In genomic region chr6:87399137-87399536, GRCm38 (mm10) we compare ENCODE assay signal across 8 mouse cellular contexts. TPM values are rescaled to one million over a fixed set of nuclear protein-coding genes. Genes with fewer than 3 reads are reported as not detected.
DNase-seq lines count a peak whose midpoint lies in the region; ATAC-seq lines count a peak whose summit lies in the region.
"Had no signal": no experiment of that assay in that cellular context is flagged by ENCODE, and none has a peak within 500 bp of the region (broad histone marks: within the 10 kb centered on the region; RNA-seq: fewer than 3 reads in every experiment).

No protein-coding gene starts in this region.

- peak; percentile 79 for DNase-seq in MN1 (ENCODE audit: low spot score)
- DNase-seq in cerebellum, adult 9-10 months: peak; percentile 47
- peak; percentile 67 for DNase-seq in gastrocnemius, postnatal 14 days
- peak; percentile 38 for DNase-seq in layer of hippocampus, adult 9-10 months (ENCODE audit: low spot score)
- peak; percentile 68 to 89 for DNase-seq in spleen, postnatal 10 days (ENCODE audit: low spot score in 2 of 2)

- H3K27me3 ChIP-seq in megakaryocyte, embryonic 14.5 days (replicated peaks): peaks cover 12% of the 10 kb centered on the region

- intact Hi-C loops in gastrocnemius, postnatal 14 days (cut with DNase I; ENCODE audit: low total_unique reads): loop anchor here (5.0 kb wide), 2 partner anchors 53 to 123 kb away; no protein-coding TSS in a partner anchor

- no peaks in the 10 kb centered on the region for H3K36me3 ChIP-seq in megakaryocyte, embryonic 14.5 days (replicated peaks; ENCODE audit: low read length)

- H3K4me1 ChIP-seq in megakaryocyte, embryonic 14.5 days: peaks cover 36% of the 10 kb centered on the region

- H3K9me3 ChIP-seq in megakaryocyte, embryonic 14.5 days: no peaks in the 10 kb centered on the region

- peak overlapping the region; percentile 28 for H3K4me3 ChIP-seq in megakaryocyte, embryonic 14.5 days (replicated peaks)

- peak; percentile 83 for ATAC-seq in CD4-positive, CD25-positive, alpha-beta regulatory T cell, adult 4 months

RNA-seq across cellular contexts. Expression of gene Gkn3, which starts 10.4 kb away (rescaled TPM):
- not detected for polyA plus RNA-seq in CD4-positive, CD25-positive, alpha-beta regulatory T cell, adult 4 months (2017; shearing (Covaris generic))
- 1 to 10 TPM in 1 of 2 experiments, under 1 TPM in 1; 0.82 to 2.3 TPM for total RNA-seq in gastrocnemius, postnatal 14 days (2021)
- not detected in 2 replicates for polyA plus RNA-seq in megakaryocyte, embryonic 14.5 days (2012; ENCODE audit: insufficient read depth, low replicate concordance)

RNA-seq across cellular contexts. Expression of gene Gkn2, which starts 26.0 kb away (rescaled TPM):
- not detected for polyA plus RNA-seq in CD4-positive, CD25-positive, alpha-beta regulatory T cell, adult 4 months (2017; shearing (Covaris generic))
- total RNA-seq in gastrocnemius, postnatal 14 days (2021): not detected
- polyA plus RNA-seq in megakaryocyte, embryonic 14.5 days (2012; ENCODE audit: insufficient read depth, low replicate concordance): not detected in 2 replicates

RNA-seq across cellular contexts. Expression of gene Bmp10, which starts 29.7 kb away (rescaled TPM):
- not detected for polyA plus RNA-seq in CD4-positive, CD25-positive, alpha-beta regulatory T cell, adult 4 months (2017; shearing (Covaris generic))
- not detected for total RNA-seq in gastrocnemius, postnatal 14 days (2021)
- polyA plus RNA-seq in megakaryocyte, embryonic 14.5 days (2012; ENCODE audit: insufficient read depth, low replicate concordance): not detected in 2 replicates

RNA-seq across cellular contexts. Expression of gene Gkn1, which starts 48.4 kb away (rescaled TPM):
- polyA plus RNA-seq in CD4-positive, CD25-positive, alpha-beta regulatory T cell, adult 4 months (2017; shearing (Covaris generic)): not detected
- not detected for total RNA-seq in gastrocnemius, postnatal 14 days (2021)
- polyA plus RNA-seq in megakaryocyte, embryonic 14.5 days (2012; ENCODE audit: insufficient read depth, low replicate concordance): not detected in 2 replicates
- polyA plus RNA-seq: lung, embryonic 16.5 days had no signal

Comparison
In these comparisons a context has a peak if more than half of its experiments do, and no peak if none do; other contexts are left out.
1. Peak in every context shown above with its lines: DNase-seq, ATAC-seq and H3K4me3 ChIP-seq.